Mouse (Mus musculus) urinary bladder, postnatal 10 days (tissue): ENCODE measurements at regions not wholly inside any gene's neighbourhood (a gene's known extent, or its start where the extent isn't known, plus 50 kb on each side); places are given as distances from the start of the nearest gene placed in this dataset.
A peak's percentile ranks its signal among the peaks of the same experiment; 100 is the strongest.

Experiments
- DNase-seq: peaks from one replicate; pipeline ENCODE4 v3.0.0; 2022; ENCODE audit warnings: low spot score

DNA sequence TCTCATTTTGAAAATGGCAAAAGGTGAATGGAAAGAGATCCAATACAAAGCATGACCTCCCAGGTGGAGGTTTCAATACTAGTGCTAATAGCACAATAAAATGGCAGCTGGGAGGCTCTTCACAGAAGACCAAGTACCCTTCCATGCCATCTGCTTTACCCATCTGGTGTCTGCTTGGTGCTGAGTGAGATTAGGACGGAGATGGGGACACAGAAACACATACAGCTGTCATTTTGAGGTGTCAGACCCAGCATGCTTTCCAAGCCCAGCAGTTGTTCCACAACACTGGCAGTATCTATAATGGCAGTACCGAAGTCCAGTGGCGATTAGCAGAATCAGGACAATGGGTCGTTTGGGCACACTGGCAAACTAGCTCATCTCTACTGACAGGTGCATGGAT, 118.9 kb upstream of the 1700064H15Rik start:
- no peak for DNase-seq

DNA sequence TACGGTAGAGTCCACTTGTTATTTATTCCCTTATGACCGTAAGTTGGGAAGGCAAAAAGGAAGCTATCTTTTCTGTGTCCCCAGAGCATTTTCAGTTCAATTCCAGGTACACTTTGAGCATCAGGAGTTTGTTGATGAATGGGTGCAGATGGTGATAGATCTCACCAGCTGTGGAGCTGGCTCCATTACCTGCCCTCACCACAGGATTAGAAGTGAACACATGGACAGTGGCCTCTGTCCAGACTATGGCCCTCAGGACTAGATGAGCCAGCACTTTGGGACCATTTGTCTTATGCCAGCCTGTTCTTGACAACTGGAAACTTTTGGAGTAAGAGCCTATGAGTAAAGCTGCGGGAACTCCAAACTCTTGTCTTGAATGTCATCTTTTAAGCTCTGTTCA, 123.5 kb upstream of the 1700064H15Rik start:
- DNase-seq: no peak

DNA sequence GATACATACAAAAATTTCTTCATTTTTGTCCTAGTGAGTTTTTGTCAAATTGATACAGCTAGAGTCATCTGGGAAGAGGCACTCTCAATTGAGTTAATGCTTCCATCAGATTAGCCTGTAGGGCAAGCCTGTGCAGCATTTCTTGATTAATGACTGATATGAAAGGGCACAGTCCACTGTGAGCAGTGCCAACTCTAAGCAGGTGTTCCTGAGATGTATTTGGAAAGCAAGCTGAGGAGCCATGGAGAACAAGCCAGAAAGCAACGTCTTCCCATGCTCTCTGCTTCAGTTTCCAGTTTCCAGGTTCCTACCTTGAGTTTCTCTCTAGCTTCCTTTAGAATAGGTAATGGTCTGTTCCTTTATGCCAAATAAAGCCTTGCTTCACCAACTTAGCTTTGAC, 125.5 kb upstream of the 1700064H15Rik start:
- DNase-seq: no peak

DNA sequence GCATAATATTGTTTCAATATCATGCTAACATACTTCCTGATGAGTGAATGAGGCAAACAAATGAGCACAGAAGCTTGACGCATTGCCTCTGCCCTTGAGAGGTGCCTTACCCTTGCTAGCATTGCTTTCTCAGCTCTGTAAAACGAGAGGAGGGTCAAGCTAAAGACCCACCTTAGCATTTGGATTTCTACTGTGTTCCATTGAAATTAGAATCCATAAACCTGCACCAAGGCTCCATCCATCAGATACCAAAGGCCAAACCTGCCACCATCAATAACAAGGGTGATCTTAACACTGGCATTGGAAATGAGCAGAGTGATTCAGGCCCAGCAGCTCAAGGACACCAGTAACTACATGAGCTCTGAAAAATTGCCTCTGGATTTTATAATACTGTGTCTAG, 126.2 kb upstream of the 1700064H15Rik start:
- no peak for DNase-seq

DNA sequence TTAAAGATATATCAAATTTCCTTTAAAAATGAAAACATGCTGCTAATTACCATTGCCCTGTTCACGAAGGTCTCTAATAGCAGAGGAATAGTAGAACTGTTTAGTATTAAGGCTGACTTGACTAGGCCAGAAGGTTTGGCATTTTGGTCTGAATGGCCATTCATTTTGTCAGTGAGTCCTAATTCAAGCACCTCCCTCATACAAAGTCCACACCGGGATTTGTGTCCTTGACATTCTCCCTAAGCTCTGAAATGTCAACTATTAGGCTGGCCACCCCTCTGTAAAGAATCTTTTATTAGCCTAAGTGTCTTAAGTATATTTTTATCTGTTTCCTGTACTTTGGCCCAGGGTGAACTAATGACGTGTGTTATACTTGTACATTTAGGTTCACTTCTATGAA, 126.7 kb upstream of the 1700064H15Rik start:
- DNase-seq: no peak

DNA sequence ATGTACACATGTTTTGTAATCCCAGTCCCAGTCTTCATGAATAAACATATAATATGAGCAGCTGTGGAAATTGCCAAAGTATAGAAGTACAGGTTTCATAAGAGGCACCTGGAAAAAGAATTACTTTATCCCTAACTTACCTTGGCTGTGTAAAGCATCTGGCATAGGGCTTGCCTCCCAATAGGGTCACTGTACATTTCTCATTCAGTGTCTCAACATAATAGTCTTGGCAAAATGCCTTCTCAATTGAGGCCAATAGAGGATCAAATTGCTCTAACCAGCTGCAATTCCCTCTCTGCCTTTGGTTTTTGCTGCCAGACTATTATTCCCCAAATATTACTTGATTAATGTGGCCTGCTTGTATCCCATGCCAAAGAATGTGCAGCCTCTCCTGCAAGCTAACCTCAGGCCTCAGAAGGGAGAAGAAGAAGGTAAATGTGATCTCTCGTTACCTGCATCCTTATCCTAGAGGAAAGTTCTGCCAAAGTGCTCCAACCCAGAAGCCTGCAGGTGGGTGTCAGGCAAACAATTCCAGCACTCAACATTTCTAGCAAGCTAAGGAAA, 158.2 kb upstream of the Cp start:
- no peak for DNase-seq

DNA sequence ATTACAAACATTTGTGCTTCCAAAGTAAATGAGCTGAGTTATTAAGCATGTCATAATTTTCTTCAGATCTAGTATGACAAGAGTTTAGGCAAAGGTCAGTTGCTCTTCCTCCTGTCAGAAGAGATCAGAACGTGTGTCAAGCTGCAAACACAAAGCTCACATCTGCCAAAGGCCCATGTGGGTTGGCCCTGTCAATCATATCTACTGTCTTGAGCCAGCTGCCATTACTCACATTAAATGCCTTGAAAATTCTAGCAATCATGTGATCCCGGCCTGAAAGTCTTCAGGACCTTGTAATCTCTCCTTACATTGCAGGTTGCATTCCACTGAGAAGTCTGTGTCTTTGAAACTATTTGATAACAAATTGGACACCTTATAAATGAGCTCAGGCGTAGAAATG, 146.8 kb upstream of the Cp start:
- DNase-seq: no peak

DNA sequence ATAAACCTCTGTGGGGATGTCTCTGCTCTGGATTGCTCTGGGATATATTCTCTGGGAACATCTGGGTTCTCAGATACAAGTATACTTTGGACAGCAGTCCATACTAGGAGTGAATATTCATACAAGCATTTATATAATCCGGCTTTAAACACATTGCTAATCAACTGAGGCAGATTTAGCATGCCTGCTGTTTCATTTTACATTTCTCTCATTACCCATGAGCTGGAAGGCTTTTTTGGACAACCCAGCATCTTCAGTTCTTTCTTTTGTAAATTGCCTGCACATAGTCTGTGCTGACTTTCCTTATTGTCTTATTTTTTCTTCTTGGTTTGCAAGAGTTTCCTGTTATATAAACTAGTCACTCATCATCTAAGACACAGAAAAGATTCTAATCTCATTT, 131.9 kb upstream of the Cp start:
- no peak for DNase-seq

DNA sequence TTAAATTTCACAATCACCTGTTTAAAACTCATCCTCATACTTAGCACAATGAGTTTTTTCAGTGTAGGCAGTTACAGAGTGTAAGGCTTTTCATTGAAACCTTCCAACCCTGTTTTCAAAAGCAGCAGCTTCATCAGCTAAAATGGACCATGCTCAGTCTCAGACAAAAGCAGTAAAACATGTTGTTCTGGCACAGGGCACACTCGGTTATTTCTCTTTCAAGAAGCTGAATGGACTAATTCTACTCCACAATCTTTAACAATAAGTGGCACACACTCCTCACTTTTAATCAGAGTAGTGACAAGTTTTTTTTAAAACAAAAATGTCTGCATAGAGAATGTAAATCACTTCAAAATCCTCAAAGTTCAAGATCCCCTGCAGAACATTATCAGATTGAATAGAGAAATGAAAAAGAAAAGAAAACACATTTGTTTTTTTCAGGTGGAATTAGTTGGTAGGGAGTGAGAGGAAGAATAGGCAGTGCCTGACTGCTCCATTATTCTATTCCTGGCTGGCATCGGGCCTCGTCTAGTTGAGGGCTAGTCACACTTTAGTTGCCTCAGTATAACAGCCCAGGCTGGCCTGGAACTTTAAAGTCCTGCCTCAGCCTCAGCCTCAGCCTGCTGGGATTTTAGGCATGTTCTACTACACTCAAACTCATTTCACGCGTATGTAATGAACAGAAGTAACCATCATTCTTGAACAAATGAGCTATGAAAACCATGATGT, 128.2 kb upstream of the Cp start:
- DNase-seq: no peak

DNA sequence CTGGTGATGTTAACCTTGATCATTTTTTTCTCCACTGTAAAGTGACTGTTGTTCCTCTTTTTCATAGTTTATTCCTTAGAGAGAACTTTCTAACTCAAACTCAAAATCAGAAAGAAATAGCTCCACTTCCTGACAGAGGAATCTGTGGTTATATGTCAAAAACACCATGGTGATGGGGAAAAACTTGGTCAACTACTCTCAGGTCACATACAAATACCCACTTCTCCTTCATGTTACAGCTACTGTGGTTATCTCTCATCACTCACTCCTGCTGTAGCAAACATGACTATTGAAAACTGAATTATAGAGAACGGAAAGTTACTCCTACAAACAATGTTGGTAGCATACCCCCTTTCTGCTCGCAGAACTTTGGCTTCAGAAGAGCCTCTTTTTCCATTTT, 127.1 kb upstream of the Cp start:
- no peak for DNase-seq

DNA sequence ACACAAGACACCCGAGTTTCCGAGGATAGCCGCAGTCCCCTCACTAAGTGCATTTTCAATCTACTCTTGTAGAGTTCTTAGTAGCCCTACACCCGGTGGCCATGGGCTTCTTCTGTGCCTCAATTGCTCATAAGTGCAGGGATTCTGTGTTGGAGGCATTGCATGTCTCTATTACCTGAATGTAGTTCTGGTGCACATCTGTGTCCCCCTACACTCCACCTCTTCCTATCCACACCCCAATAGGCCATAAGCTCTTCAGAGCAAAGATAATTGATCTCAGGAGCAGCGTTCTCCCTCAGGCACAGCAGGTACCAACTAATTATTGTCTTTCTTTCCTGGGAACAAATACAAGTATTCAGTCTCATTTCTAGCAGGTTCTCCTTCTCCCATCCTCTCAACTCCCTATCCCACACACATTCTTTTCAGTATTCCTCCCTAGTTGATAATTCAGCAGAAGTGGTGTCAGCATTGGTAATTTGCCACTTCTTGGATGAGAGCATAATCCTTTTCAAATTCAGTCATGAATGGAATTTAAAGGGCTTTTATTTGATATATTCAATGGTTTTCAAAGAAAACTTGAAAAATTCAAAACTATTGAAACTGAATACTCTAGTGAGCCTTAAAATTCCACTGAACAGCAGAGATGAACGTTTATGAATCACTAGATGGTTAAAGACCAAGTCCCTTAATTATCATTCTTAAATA, 108.7 kb upstream of the Cp start:
- DNase-seq: no peak

DNA sequence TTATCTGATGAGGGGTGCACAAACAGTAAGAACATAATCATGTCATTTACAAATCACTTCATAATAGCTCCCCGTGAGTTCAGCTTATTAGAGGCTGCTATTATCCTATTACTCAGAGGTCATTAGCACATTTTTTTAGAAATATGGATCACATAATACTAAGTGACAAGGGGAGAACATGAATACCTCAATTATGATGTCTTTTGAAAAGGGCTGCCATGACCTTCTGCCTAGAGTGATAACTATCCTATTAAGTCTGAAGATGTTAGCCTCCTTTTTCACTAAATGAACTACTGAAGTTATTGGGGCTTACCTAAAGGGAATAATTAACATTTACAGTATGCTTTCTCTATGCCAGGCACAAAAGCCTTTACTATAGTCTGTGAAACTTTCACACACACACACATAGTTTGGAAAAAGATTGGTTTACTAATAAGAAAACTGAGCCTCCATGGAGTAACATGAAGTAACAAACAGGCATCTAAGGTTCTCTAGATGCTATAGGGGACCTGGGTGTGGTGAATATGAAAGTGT, 108.1 kb upstream of the Cp start:
- DNase-seq: no peak

DNA sequence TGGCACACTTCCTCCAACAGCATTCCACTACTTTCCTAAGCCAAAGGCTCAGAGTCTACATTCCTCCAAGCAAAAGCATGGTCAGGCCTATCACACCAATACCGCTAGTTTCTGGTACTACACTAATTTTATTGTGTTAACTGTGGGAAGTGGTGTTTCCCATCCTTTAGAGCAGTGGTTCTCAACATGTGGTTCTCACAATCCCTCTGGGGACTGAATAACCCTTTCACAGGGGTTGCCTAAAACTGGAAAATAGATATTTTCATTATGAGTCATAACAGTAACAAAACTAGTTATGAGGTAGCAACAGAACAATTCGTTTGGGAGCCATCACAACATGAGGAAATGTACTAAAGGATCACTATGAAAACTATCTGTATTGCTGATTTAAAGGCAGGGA, 74.2 kb upstream of the Cp start:
- DNase-seq: no peak

DNA sequence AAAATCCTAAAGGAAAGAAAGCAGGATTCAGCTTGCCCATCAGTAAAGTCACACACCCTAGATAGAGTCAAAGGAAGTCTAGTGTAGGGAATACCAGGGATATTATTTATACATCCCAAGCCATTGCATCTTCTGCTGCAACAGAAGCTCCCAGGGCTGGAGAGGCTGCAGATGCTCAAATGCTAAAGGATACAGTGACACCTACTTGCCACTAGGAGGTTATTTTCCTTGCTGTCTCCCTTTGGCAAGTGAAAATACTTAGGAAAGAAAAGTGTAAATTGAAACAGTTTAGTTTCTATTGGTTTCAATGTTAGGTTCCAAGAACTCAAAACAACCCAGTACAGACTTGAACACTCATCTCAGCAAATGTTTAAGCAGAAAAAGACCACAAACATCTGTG, 68.4 kb upstream of the Cp start:
- DNase-seq: no peak

DNA sequence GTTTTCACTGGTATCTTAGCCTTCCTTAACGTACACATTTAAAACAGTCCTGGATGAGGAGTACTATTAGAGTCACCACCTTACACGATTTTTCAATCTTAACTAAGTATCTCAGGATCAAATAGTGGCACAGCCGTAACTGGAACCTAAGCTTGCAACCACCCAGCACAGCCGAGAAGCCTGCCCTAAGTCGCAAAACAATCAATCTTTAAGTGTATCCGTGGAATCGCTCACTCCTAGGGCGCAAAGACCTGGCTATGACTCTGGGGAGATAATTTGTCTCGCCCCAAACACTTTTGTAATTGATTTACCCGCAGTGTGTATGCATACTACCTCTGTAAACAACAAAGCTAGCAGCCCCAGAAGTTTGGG, 62.6 kb upstream of the Cp start:
- no peak for DNase-seq

DNA sequence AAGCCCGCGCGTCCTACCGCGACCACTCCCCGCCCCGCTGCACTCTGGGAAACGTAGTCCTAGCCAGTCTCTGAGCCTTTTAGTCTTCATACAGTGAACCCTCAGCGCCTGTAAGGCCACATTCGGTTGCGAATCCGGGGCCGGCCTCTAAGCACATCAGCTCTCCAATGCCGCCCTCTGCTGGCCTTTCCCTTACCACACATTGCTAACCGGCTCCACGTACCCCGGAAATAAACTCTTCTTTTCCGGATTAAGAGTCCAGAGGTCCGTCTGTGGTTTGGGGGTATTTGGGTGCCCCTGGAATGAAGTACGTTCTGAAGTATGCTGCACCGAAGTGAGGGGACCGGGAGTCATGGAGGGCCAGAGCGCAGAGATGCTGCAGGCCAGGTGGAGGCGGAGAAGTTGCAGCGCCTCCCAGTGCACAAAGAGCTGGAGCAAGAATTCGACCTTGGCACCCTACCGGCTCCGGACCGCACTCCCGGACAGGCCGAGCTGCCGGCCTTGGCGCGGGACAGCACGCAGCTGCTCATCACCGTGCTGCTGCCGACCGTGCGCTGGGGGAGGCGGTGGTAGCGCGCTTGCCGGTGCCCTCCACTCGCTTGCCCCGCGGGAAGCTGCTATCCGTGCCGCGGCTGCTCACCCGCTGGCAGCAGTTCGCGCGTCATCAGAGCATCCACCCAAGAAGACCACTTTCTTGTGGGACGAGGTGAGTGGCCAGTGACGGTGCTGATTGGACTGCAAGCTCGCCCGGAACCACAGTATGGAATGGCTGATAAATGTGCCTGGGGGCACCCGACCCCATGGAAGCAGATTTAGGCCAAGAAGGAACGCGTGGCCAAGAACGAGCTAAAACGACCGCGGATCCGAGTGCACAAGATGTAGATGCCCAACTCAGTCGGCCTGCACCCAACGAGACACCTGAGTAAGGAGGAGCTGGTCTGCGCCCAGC, 62.0 kb upstream of the Cp start:
- DNase-seq: peak; percentile 76

DNA sequence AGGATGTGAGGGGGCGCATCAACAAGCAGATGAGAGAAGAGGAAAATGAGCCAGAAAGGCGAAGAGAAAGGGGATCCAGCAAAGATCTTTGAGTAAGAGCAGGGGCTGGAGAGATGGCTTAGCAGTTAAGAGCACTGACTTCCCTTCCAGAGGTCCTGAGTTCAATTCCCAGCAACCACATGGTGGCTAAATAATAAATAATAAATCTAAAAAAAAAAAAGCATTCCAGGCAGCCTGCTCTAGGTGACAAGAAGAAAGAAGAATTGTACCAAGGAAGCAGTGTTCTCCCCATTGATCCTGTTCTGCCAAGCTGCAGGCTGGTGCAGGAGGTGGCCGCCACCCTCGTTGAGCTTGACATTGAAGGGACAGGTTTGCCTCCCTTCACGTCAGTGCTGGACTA, 61.1 kb upstream of the Cp start:
- no peak for DNase-seq

DNA sequence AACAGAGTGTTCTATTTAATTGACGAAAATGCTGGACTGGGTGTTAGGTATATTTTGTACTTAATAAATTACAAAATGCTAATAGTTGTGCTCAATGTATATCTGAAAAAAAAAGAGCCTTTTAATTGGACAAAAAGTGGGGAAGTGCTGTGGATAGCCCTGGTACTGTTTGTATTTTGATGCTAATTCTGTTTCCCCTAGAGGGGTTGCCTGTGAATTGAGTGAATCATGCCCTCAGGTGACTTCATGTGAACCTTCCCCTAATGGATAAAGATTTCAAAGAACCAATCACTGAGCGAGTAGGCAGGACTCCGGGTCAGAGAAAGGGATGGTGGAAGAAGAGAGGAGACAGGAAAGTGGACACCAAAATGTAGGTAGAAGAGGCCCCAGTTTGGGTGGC, 59.7 kb upstream of the Cp start:
- DNase-seq: no peak

DNA sequence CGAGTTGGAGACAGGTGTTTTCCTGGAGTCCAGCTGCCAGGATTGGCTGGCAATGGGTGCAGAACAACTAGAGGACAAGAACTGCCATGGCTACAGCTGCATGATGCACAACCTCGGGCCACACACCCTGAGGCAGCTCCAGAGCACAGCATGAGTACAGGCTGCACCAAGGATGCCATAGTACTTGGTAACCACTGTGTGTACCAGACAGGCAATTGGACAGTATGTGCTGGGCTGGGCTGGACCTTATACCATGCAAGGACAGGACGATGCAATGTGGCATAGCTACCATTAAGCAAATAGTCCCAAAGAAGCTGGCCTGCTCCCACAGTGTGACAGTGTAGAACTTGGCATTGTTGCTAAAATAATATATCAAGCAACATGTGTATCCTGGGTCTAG, 54.6 kb upstream of the Cp start:
- DNase-seq: no peak

DNA sequence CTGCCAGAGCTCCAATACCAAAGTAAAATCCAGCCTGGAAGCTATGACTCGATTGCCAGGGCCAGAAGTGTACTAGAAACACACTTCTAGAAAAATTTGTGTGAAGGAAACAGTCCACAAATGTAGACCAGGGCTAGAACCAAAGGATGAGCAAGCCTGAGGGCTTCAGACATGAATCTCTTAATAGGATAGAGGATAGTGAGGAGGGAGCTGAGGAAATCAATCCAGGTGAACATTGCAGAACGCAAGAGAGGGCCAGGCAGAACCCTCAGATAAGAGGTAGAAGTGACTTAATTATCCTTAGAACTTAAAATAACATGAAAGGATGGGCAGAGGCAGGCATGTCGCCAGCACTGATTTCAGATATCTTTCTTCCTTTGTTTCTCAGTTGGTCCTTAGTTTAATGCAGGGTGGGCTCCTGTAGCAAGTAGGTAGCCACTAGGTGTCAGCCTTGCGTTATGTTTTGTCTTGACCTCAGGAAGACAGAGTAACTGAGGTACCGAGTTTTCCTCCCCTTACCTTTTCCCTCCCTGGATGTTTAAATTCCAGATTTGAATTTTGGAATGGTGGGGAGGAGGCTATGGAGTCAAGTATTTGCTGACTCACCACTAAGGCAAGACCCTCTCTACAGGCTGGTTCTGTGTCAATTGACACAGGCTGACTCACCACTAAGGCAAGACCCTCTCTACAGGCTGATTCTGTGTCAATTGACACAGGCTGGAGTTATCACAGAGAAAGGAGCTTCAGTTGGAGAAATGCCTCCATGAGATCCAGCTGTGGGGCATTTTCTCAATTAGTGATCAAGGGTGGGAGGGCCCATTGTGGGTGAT, 52.2 kb upstream of the Cp start:
- DNase-seq: no peak
